Comparison of ENCODE assay signal across 11 mouse cellular contexts in the genomic region with DNA sequence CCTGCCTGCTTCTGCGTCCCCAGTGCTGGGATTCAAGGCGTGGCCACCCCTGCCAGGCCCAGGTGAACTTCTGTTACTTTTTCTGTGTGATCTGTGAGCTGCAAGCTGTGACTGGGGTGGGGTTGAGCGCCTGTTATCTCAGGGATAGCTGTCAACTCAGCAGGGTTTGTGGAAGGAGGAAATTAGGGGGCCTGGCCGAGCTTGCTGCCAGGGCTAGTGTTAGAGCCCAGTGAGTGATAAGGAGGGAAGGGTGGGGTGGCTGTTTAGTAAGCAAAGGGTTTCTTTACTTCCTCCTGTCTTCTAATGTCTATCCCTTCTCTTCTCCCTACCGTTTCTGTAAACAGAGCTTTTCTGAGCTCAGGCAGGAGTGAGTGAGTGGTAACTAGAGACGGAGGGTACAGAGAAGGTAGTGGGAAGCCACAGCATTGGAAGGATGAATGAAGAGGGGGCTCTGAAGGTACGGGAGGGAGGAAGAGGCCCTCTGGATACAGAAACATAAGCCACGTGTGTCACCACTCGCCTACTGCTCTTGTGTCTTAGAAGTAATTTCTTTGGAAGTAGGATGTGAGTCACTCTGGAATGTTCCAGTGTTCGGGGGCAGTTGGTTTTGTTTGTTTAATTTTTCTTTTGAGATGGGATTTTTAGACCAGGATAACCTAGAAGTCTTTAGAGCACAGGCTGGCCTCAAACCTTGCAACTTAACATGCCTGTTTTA. TPM values are rescaled to one million over a fixed set of nuclear protein-coding genes. Genes with fewer than 3 reads are reported as not detected.
DNase-seq lines count a peak whose midpoint lies in the region; ATAC-seq and TF ChIP-seq lines count a peak whose summit lies in the region.
"Had no signal": no experiment of that assay in that cellular context is flagged by ENCODE, and none has a peak within 500 bp of the region (broad histone marks: within the 10 kb centered on the region; RNA-seq: fewer than 3 reads in every experiment).

No protein-coding gene starts in this region.

- H3K9me3 ChIP-seq in heart, embryonic 11.5 days (replicated peaks; ENCODE audit: control insufficient read depth, low read length) = no peaks in the 10 kb centered on the region
- no peaks in the 10 kb centered on the region for H3K9me3 ChIP-seq in intestine, postnatal 0 days (ENCODE audit: control insufficient read depth)
- no peaks in the 10 kb centered on the region for H3K9me3 ChIP-seq in forebrain, embryonic 11.5 days (ENCODE audit: control insufficient read depth, low read length)

- peak overlapping the region; percentile 45 for H3K4me2 ChIP-seq in heart, embryonic 11.5 days
- peak overlapping the region; percentile 40; the same call in 1 of the 2 replicates for H3K4me2 ChIP-seq in intestine, postnatal 0 days (replicated peaks; ENCODE audit: low read depth)
- no peak overlapping the region for H3K4me2 ChIP-seq in forebrain, embryonic 11.5 days (ENCODE audit: low read depth, low read length, severe bottlenecking)

- no peaks in the 10 kb centered on the region for H3K27me3 ChIP-seq in heart, embryonic 11.5 days (ENCODE audit: control insufficient read depth, insufficient read depth, low read length)
- no peaks in the 10 kb centered on the region for H3K27me3 ChIP-seq in intestine, postnatal 0 days (replicated peaks; ENCODE audit: control insufficient read depth, insufficient read depth, low read length)
- H3K27me3 ChIP-seq in forebrain, embryonic 11.5 days (ENCODE audit: control insufficient read depth, insufficient read depth, low read length) = no peaks in the 10 kb centered on the region

- peak overlapping the region; percentile 62 for H3K27ac ChIP-seq in heart, embryonic 11.5 days (ENCODE audit: low read depth, low read length)
- H3K27ac ChIP-seq in brown adipose tissue, adult 24 weeks (replicated peaks; ENCODE audit: low read depth, low read length) = peak overlapping the region; percentile 74
- peak overlapping the region; percentile 46 for H3K27ac ChIP-seq in intestine, postnatal 0 days (ENCODE audit: low read depth, low read length)
- no peak overlapping the region for H3K27ac ChIP-seq in forebrain, embryonic 11.5 days (ENCODE audit: low read depth, low read length)

- H3K4me3 ChIP-seq in heart, embryonic 11.5 days (ENCODE audit: low read depth, low read length) = no peak overlapping the region
- no peak overlapping the region for H3K4me3 ChIP-seq in brown adipose tissue, adult 24 weeks (ENCODE audit: insufficient read depth, low read depth, low read length)
- no peak overlapping the region for H3K4me3 ChIP-seq in intestine, postnatal 0 days (ENCODE audit: low read depth, low read length)
- no peak overlapping the region for H3K4me3 ChIP-seq in forebrain, embryonic 11.5 days (ENCODE audit: low read depth, low read length)

- 19% methylated on average over 10 of the region's 10 CpGs for WGBS in heart, embryonic 11.5 days (ENCODE audit: insufficient replicate concordance)
- 19% methylated on average over 10 of the region's 10 CpGs for WGBS in intestine, postnatal 0 days
- 79% methylated on average over 10 of the region's 10 CpGs for WGBS in forebrain, embryonic 11.5 days

- TF ChIP-seq CTCF in intestine, postnatal 0 days (IDR thresholded peaks at IDR 0.05; ENCODE audit: low read depth) = no peak

- DNase-seq in heart, postnatal 4 days = no peak
- DNase-seq in left cerebral cortex, postnatal 4 days = no peak
- DNase-seq in forebrain, embryonic 11.5 days (ENCODE audit: low spot score) = no peak
- no peak for DNase-seq in adrenal gland, adult 8-10 months
- DNase-seq: cerebellum, postnatal 14 days; kidney, adult 8-10 months; right cerebral cortex, postnatal 14 days had no signal

- intact Hi-C loops in left cerebral cortex, postnatal 4 days (cut with DNase I) = no loop called here

- 0 out of 2 replicates have a peak, but pooled peaks cover 3% of the 10 kb centered on the region for H3K36me3 ChIP-seq in heart, embryonic 11.5 days (ENCODE audit: control insufficient read depth, insufficient read depth, low read length)
- peaks cover 27% of the 10 kb centered on the region for H3K36me3 ChIP-seq in intestine, postnatal 0 days (ENCODE audit: control insufficient read depth, insufficient read depth)
- H3K36me3 ChIP-seq in forebrain, embryonic 11.5 days (ENCODE audit: control insufficient read depth, insufficient read depth, low read length) = no peaks in the 10 kb centered on the region; the same call in 1 of the 2 replicates

- H3K4me1 ChIP-seq in heart, embryonic 11.5 days (ENCODE audit: control insufficient read depth, insufficient read depth, low read length) = peaks cover 22% of the 10 kb centered on the region
- H3K4me1 ChIP-seq in brown adipose tissue, adult 24 weeks (ENCODE audit: control insufficient read depth, insufficient read depth, insufficient read length, low read length) = peaks cover 17% of the 10 kb centered on the region
- peaks cover 15% of the 10 kb centered on the region for H3K4me1 ChIP-seq in intestine, postnatal 0 days (replicated peaks; ENCODE audit: control insufficient read depth, insufficient read depth, low read length)
- peaks cover 4% of the 10 kb centered on the region for H3K4me1 ChIP-seq in forebrain, embryonic 11.5 days (replicated peaks; ENCODE audit: control insufficient read depth, insufficient read depth, low read length)

- H3K9ac ChIP-seq in heart, embryonic 11.5 days (ENCODE audit: low read depth, low read length) = peak overlapping the region; percentile 58; the same call in 1 of the 2 replicates
- H3K9ac ChIP-seq in intestine, postnatal 0 days (ENCODE audit: low read depth, low read length) = no peak overlapping the region
- no peak overlapping the region for H3K9ac ChIP-seq in forebrain, embryonic 11.5 days (ENCODE audit: low read length)

- peak; percentile 84 for ATAC-seq in heart, embryonic 11.5 days (replicated peaks; ENCODE audit: insufficient number of reproducible peaks, low FRiP score, low TSS enrichment)
- ATAC-seq in intestine, postnatal 0 days = peak; percentile 89
- peak; percentile 74 for ATAC-seq in megakaryocyte, adult 5-6 weeks (ENCODE audit: poor library complexity, severe bottlenecking)
- ATAC-seq in forebrain, embryonic 11.5 days (replicated peaks; ENCODE audit: low FRiP score) = no peak

RNA-seq across cellular contexts. Expression of a gene that starts 12.2 kb away (rescaled TPM):
- polyA plus RNA-seq in heart, embryonic 11.5 days (2014; fragmentation: Nextera tagmentation; extraction: Ambion mirVana) = 3.6 and 4.3 TPM in 2 replicates
- total RNA-seq in heart, postnatal 4 days (2021) = 1 to 10 TPM; 5.5 to 6.1 TPM
- 0.92 and 1.5 TPM in 2 replicates for polyA plus RNA-seq in brown adipose tissue, adult 24 weeks (2012; ENCODE audit: insufficient read depth, insufficient read length, missing spikeins)
- 2.2 and 2.5 TPM in 2 replicates for polyA plus RNA-seq in intestine, postnatal 0 days (2015; fragmentation: Nextera tagmentation; extraction: Ambion mirVana)
- total RNA-seq in megakaryocyte, adult 5-6 weeks (2015) = 1.4 and 1.8 TPM in 2 replicates
- 1.1 and 1.5 TPM in 2 replicates for total RNA-seq in megakaryocyte, adult 5-6 weeks (2017)
- total RNA-seq in left cerebral cortex, postnatal 4 days (2021) = 1 to 10 TPM; 5.5 to 5.8 TPM
- 4.3 and 4.4 TPM in 2 replicates for polyA plus RNA-seq in forebrain, embryonic 11.5 days (2014; fragmentation: Nextera tagmentation; extraction: Ambion mirVana)
- 1 to 10 TPM; 4.5 to 6.5 (median 5.7) TPM for total RNA-seq in adrenal gland, adult 8-10 months (2022)

RNA-seq across cellular contexts. Expression of a gene that starts 12.4 kb away (rescaled TPM):
- 25.3 and 26.9 TPM in 2 replicates for polyA plus RNA-seq in heart, embryonic 11.5 days (2014; fragmentation: Nextera tagmentation; extraction: Ambion mirVana)
- total RNA-seq in heart, postnatal 4 days (2021) = 10 to 100 TPM; 45.3 to 46.4 TPM
- 8.2 and 11.4 TPM in 2 replicates for polyA plus RNA-seq in brown adipose tissue, adult 24 weeks (2012; ENCODE audit: insufficient read depth, insufficient read length, missing spikeins)
- 10.2 and 10.6 TPM in 2 replicates for polyA plus RNA-seq in intestine, postnatal 0 days (2015; fragmentation: Nextera tagmentation; extraction: Ambion mirVana)
- total RNA-seq in megakaryocyte, adult 5-6 weeks (2015) = 3.8 and 5.0 TPM in 2 replicates
- 6.6 and 7.7 TPM in 2 replicates for total RNA-seq in megakaryocyte, adult 5-6 weeks (2017)
- 100 to 1,000 TPM in 1 of 2 experiments, 10 to 100 TPM in 1; 96.2 to 106 TPM for total RNA-seq in left cerebral cortex, postnatal 4 days (2021)
- polyA plus RNA-seq in forebrain, embryonic 11.5 days (2014; fragmentation: Nextera tagmentation; extraction: Ambion mirVana) = 39.6 and 46.6 TPM in 2 replicates
- 10 to 100 TPM; 18.4 to 30.9 (median 25.1) TPM for total RNA-seq in adrenal gland, adult 8-10 months (2022)
